Comparison of ENCODE assay signal across 12 mouse cellular contexts in genomic region chr17:9145605-9146223, GRCm38 (mm10).
DNase-seq lines count a peak whose midpoint lies in the region; ATAC-seq and TF ChIP-seq lines count a peak whose summit lies in the region.
"Had no signal": no experiment of that assay in that cellular context is flagged by ENCODE, and none has a peak within 500 bp of the region (broad histone marks: within the 10 kb centered on the region; RNA-seq: fewer than 3 reads in every experiment).

No protein-coding gene starts in this region.

- DNase-seq in hindbrain, postnatal 0 days (ENCODE audit: low spot score): no peak
- DNase-seq in hindbrain, embryonic 14.5 days (ENCODE audit: low spot score): no peak
- peak; percentile 4 for DNase-seq in thymus, postnatal 14 days
- DNase-seq in thymus, postnatal 36 days: no peak
- DNase-seq in ZHBTc4 (ENCODE audit: low read depth, low spot score): peak; percentile 49
- DNase-seq in stomach, postnatal 0 days (ENCODE audit: low spot score): no peak
- DNase-seq in cerebellum, adult 9-11 months: no peak
- DNase-seq: lung, postnatal 36 days had no signal

- no peak overlapping the region for H3K9ac ChIP-seq in hindbrain, postnatal 0 days (replicated peaks; ENCODE audit: low read length)
- H3K9ac ChIP-seq in hindbrain, embryonic 14.5 days: no peak overlapping the region
- no peak overlapping the region for H3K9ac ChIP-seq in stomach, postnatal 0 days (ENCODE audit: low read length)
- no peak overlapping the region for H3K9ac ChIP-seq in kidney, embryonic 15.5 days
- H3K9ac ChIP-seq: heart, embryonic 13.5 days had no signal

- no peak for TF ChIP-seq EP300 in stomach, postnatal 0 days (optimal IDR thresholded peaks at IDR 0.05)

- TF ChIP-seq CTCF in hindbrain, postnatal 0 days (IDR thresholded peaks at IDR 0.05; ENCODE audit: low read depth): peak; percentile 56
- peak; percentile 52 for TF ChIP-seq CTCF in stomach, postnatal 0 days (IDR thresholded peaks at IDR 0.05; ENCODE audit: low read depth)

- 72% methylated on average over 6 of the region's 6 CpGs for WGBS in hindbrain, postnatal 0 days
- WGBS in hindbrain, embryonic 14.5 days: 75% methylated on average over 6 of the region's 6 CpGs
- WGBS in stomach, postnatal 0 days: 65% methylated on average over 6 of the region's 6 CpGs
- WGBS in kidney, embryonic 15.5 days: 72% methylated on average over 6 of the region's 6 CpGs

- H3K9me3 ChIP-seq in hindbrain, postnatal 0 days (ENCODE audit: low read length): no peaks in the 10 kb centered on the region
- no peaks in the 10 kb centered on the region for H3K9me3 ChIP-seq in hindbrain, embryonic 14.5 days (ENCODE audit: control insufficient read depth, low read length)
- H3K9me3 ChIP-seq in stomach, postnatal 0 days (ENCODE audit: control insufficient read depth, low read length): no peaks in the 10 kb centered on the region
- no peaks in the 10 kb centered on the region for H3K9me3 ChIP-seq in kidney, embryonic 15.5 days (replicated peaks)
- H3K9me3 ChIP-seq: heart, embryonic 13.5 days had no signal

- H3K4me1 ChIP-seq in hindbrain, postnatal 0 days (ENCODE audit: insufficient read depth, low read length): no peaks in the 10 kb centered on the region
- no peaks in the 10 kb centered on the region for H3K4me1 ChIP-seq in hindbrain, embryonic 14.5 days (replicated peaks; ENCODE audit: control insufficient read depth, insufficient read depth, low read length)
- H3K4me1 ChIP-seq in stomach, postnatal 0 days (replicated peaks; ENCODE audit: control insufficient read depth, insufficient read depth): no peaks in the 10 kb centered on the region
- H3K4me1 ChIP-seq in kidney, embryonic 15.5 days: no peaks in the 10 kb centered on the region
- H3K4me1 ChIP-seq: heart, embryonic 13.5 days had no signal

- no peaks in the 10 kb centered on the region for H3K27me3 ChIP-seq in hindbrain, postnatal 0 days (ENCODE audit: insufficient read depth, low read length)
- no peaks in the 10 kb centered on the region for H3K27me3 ChIP-seq in hindbrain, embryonic 14.5 days (ENCODE audit: control insufficient read depth, insufficient read depth, low read length)
- H3K27me3 ChIP-seq in stomach, postnatal 0 days (ENCODE audit: control insufficient read depth, insufficient read depth, low read length): no peaks in the 10 kb centered on the region
- no peaks in the 10 kb centered on the region for H3K27me3 ChIP-seq in kidney, embryonic 15.5 days
- H3K27me3 ChIP-seq: heart, embryonic 13.5 days had no signal

- H3K4me3 ChIP-seq in hindbrain, postnatal 0 days (ENCODE audit: low read length): no peak overlapping the region
- H3K4me3 ChIP-seq in hindbrain, embryonic 14.5 days (replicated peaks; ENCODE audit: low read length): no peak overlapping the region
- no peak overlapping the region for H3K4me3 ChIP-seq in stomach, postnatal 0 days (ENCODE audit: low read depth, low read length)
- no peak overlapping the region for H3K4me3 ChIP-seq in kidney, embryonic 15.5 days (replicated peaks)
- H3K4me3 ChIP-seq: heart, embryonic 13.5 days; myocyte had no signal

- H3K36me3 ChIP-seq in hindbrain, postnatal 0 days (ENCODE audit: insufficient read depth, low read length): no peaks in the 10 kb centered on the region
- H3K36me3 ChIP-seq in hindbrain, embryonic 14.5 days (replicated peaks; ENCODE audit: control insufficient read depth, insufficient read depth): no peaks in the 10 kb centered on the region
- H3K36me3 ChIP-seq in stomach, postnatal 0 days (ENCODE audit: control insufficient read depth, insufficient read depth, low read length): no peaks in the 10 kb centered on the region
- H3K36me3 ChIP-seq in kidney, embryonic 15.5 days: no peaks in the 10 kb centered on the region
- H3K36me3 ChIP-seq: heart, embryonic 13.5 days had no signal

- H3K27ac ChIP-seq in hindbrain, postnatal 0 days: no peak overlapping the region
- H3K27ac ChIP-seq in hindbrain, embryonic 14.5 days: no peak overlapping the region
- no peak overlapping the region for H3K27ac ChIP-seq in stomach, postnatal 0 days (replicated peaks)
- H3K27ac ChIP-seq in kidney, embryonic 15.5 days: no peak overlapping the region
- H3K27ac ChIP-seq: heart, embryonic 13.5 days had no signal

- no peak for ATAC-seq in hindbrain, postnatal 0 days
- ATAC-seq in hindbrain, embryonic 14.5 days (ENCODE audit: low FRiP score): no peak
- no peak for ATAC-seq in stomach, postnatal 0 days (ENCODE audit: low FRiP score, low TSS enrichment)
- ATAC-seq in kidney, embryonic 15.5 days (replicated peaks; ENCODE audit: low FRiP score): no peak
- ATAC-seq: inflammation-experienced regulatory T-cells, adult 6 months had no signal

- H3K4me2 ChIP-seq in hindbrain, postnatal 0 days (ENCODE audit: low read depth, low read length): no peak overlapping the region
- no peak overlapping the region for H3K4me2 ChIP-seq in hindbrain, embryonic 14.5 days (replicated peaks)
- H3K4me2 ChIP-seq in stomach, postnatal 0 days (replicated peaks; ENCODE audit: low read depth): no peak overlapping the region
- H3K4me2 ChIP-seq in kidney, embryonic 15.5 days: no peak overlapping the region
- H3K4me2 ChIP-seq: heart, embryonic 13.5 days had no signal

Comparison
In these comparisons a context has a peak if more than half of its experiments do, and no peak if none do; other contexts are left out.
1. DNase-seq: peak in thymus, postnatal 14 days (single experiment) and ZHBTc4 (single experiment); none in hindbrain, postnatal 0 days (single experiment), hindbrain, embryonic 14.5 days (single experiment), thymus, postnatal 36 days (0 of 2), stomach, postnatal 0 days (single experiment) and cerebellum, adult 9-11 months (single experiment).